Mouse (Mus musculus): ENCODE measurements at regions not wholly inside any gene's neighbourhood (a gene's known extent, or its start where the extent isn't known, plus 50 kb on each side); places are given as distances from the start of the nearest gene placed in this dataset.
A peak's percentile ranks its signal among the peaks of the same experiment; 100 is the strongest.

DNA sequence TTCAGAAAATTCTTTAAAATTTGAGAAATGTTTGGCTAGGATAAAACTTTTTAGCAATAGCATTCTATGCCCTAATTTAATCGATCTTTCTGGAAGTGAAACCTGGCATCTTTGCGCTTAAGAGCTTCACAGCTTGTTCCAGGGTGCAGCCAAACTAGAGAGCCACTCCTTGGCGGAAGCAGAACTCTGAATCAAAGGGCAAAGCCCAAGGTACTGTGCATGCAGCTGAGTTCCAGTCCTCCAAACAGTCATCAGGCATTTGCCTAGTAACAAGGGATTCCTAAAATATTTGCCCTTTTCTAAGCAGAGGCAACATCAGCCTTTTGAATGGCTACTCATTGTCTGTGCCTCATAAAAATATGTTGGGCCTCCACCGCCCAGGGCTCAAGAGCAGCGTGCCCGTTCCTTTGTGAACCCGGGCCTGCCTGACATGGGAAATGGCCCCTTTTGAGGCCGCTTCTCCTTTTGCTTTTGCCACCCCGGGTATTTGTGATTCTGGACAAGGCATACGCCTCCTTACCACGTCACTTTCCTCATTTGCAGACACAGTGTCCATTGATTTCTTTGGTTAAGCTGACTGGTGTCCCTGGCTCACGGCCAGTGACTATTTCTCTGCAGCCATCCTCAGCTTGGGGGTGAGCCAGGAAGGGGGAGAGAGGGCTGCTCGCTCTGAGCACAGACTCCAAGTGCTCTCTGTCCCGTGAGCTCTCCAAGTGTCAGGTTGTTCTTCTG, 402.2 kb upstream of the Smim15 start:
- no peak for DNase-seq (ENCODE audit: low spot score)

DNA sequence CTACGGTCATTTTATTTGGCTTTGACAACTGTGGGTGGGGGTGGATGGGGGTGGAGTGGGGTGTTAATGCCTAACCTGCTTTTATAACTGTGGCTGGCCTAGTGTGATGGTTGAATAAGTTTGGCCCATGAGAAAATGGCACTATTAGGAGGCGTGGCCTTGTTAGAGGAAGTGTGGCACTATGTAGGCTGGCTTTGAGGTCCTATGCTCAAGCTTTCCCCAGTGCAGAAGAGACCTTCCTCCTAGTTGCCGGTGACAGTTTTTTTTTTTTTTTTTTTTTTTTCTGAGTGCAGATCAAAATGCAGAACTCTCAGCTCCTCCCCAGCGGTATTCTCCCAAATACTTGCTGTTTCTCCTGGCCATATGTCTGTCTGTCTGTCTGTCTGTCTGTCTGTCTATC, 404.6 kb upstream of the Smim15 start:
- no peak for DNase-seq (ENCODE audit: low spot score)

DNA sequence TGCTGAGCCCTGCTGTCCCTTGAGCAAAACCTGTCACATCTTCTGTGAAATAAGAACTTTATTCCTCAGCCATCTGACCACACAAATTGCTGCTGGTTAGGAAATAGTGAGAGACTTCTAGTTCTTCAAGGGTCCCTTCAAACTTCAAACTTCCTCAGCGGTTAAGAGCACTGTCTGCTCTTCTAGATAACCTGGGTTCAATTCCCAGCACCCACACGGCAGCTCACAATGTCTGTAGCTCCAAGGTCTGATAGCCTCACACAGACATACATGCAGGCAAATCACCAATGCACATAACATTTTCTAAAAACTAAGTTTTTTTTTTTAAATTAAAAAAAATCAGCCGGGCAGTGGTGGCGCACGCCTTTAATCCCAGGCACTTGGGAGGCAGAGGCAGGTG, 407.0 kb upstream of the Smim15 start:
- no peak for DNase-seq (ENCODE audit: low spot score)

DNA sequence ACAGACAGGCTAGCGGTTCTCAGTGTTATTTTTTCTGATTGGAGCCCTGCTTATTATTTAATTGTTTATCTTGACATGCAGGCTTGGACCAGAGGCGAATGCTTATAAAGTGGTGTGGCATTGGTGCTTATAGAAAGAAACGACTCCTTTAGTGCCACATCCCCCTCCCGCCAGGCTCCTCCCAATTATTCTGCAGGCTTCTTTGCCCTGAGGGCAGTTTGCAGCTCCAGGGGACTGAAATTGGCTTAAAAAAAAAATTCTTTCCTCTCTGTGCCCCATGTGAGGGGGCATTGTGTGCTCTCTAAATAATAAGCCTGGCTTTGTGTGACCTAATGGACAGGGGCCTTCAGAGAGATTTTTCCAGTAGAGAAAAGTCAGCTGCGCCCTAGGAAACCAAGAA, 409.1 kb upstream of the Smim15 start:
- DNase-seq (ENCODE audit: low spot score): peak; percentile 67

DNA sequence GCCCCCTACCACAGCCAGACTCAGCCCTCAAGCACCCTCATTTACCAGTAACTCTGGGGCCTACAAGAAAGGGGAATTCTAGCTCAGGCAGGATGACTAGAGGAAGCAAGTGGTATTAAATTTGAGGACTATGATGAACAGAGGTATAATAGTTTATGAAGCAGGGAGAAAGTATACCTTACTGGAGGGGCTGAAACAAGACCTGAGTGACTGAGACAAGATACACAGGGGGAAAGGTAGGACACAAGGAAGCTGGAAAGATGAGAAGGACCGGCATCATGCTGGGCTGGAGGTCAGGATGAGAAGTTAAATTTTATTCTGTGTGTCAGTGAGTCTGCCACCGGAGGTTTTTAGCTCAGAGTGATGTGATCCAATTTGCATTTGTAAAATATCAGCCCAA, 417.2 kb upstream of the Smim15 start:
- no peak for DNase-seq (ENCODE audit: low spot score)

DNA sequence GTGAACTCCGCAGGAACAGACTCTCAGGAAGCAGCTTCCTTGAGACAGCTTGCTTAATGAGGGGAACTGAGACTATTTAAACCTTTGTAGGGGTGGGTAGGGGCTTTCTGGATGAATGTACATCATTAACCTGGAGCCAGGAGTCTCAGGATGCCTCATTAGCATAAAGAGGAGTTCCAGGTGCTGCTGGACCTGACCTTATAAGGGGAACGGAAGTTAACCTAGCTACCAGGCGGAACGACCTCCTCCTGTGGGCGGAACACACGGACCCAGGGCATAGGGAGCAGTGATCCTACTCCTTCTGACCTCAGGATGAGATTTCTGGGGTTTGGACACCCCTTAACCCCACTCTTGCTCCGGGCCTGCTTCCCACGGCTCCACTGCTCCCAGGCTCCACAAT, 417.6 kb upstream of the Smim15 start:
- DNase-seq (ENCODE audit: low spot score): no peak

DNA sequence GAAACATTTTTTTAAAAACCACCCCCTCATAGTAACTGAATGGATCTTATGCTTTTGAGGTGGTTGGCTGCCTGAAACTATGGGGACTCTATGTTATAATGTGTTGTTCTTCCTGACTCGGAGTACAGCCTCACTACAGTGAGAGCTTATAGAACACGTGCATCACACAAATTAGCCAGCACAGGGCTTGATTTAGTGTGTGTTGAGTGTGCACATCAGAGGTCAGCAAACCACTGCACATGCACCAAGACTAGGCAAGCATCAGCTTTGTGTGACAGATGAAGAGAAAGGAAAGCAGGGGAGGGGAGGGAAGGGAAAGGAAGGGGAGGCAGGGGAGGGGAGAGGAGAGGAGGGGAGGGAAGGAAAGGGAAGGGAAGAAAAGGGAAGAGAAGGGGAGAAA, 422.9 kb upstream of the Smim15 start:
- DNase-seq (ENCODE audit: low spot score): no peak

DNA sequence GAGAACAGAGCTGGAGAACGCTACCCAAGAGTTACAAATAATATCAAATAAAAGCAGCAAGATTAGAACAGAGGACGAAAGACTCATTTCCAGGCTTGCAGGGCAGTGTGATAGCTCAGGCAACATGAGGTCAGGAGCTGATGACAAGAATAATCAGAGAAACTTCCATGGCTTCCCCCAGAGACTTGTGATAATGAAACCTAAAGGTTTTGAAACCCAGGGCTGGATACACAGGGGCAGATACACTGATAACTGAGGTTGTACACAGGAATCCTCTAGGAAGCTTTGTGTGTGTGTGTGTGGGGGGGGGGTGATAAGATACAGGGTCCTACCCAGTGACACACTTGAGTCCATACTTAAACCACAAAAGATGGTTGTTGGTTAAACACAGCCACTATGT, 423.4 kb upstream of the Smim15 start:
- DNase-seq (ENCODE audit: low spot score): no peak

DNA sequence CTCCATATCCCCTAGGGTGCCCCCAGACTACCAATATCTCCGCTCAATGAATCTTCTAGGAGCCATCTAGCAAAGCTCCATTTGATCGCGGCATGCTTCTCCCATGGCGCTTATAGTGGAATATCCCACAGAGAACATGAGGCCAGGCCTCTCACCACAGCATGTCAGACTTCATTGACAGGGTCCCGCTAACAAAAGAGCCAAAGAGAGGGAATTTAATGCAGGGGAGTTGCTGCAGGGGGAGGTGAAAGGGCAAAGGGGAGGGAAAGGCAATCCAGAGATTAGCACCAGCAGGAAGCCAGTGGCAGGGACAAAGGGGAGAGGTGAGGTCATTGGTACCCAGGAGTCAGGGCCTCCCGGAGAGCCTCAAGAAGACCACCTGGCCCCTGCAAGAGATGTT, 424.0 kb upstream of the Smim15 start:
- DNase-seq (ENCODE audit: low spot score): peak; percentile 36

DNA sequence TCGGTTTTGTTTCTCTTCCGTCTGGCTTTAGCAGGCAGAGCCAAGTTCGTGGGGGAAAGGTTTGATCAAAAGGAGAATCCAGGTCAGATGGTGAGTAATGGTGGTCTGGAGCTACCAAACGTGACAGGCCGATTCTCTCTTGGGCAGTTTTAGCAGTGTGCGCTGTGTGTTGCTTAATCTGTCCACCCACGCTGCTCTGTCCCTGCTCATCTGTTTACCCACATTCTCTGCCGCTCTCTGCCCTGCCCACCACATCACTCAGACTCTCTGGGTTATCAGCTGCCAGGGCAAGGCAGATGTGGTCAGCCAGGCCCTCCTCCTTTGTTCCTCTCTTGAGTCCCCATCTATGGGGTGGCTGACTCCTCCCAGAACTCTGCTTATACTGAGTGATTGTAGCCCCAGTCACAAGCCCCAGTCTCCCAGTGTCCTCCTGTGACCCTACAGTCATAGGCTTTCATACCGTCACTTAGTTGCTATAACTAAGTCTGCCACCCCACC, 424.8 kb upstream of the Smim15 start:
- DNase-seq (ENCODE audit: low spot score): peak; percentile 41

DNA sequence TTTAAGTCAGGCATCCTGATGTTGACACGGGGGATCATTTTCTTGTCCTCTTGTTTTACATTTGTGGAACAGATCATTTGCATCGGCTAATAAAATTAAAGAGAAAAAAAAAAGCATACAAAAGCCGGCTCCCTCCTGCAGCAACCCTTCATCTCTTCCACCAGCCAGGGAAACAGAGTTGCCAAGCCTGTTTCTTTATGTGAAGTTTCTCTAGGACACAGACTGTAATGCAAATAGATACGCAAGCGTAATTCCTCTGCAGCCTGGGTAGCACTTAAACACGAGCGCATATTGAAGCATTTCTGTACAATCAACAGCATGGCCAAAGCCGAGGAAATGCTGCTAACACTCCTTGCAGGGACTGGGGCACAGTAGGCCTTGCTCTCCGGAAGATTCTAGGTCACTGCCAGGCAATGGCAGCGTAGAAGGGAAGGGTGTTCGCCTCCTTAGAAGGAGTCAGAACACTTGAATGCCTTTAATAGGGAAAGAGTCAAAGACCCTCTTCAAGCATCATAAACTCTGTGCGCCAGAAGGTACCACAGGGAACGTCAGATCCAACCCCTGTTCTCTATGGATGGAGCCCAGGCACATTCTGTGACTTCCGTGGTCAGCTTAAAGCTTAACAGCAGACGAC, 425.3 kb upstream of the Smim15 start:
- peak; percentile 37 for DNase-seq (ENCODE audit: low spot score)

DNA sequence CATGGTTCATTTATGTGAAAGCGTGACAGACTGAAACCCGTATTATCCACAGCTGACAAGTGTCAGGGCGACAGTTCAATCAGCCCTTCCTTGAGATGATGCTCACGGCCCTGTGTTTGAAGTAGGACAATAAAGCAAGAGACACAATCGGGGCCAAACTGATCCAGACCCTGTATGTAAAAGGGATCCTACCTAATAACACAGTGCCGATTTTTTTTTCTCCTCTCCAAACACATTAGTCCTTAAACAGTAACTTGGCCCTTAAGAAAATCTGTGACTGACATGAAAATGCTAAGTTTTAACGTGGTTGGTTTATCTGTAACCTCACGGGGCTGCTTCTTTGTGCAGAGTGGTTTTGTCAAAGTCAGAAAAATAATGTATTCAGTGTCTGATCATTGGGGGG, 425.9 kb upstream of the Smim15 start:
- DNase-seq (ENCODE audit: low spot score): peak; percentile 51

DNA sequence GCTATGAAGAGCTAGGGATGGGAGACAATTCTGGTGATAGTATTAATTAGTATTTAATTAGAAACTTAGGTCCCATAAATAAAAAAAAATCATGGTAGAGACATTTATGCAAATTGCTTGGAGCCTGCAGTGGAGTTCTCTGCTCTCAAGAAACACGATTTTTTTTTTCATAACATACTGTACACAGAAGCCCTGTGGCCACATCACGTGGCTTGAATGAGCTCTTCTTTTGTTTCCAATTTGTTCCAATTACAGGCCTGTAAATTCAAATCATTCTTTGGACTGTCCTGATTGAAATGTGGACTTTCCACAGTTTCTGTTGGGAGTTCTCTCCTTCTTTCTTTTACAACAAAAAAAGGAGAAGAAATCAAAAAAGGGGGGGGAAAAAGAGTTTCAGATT, 426.7 kb upstream of the Smim15 start:
- DNase-seq (ENCODE audit: low spot score): peak; percentile 55

DNA sequence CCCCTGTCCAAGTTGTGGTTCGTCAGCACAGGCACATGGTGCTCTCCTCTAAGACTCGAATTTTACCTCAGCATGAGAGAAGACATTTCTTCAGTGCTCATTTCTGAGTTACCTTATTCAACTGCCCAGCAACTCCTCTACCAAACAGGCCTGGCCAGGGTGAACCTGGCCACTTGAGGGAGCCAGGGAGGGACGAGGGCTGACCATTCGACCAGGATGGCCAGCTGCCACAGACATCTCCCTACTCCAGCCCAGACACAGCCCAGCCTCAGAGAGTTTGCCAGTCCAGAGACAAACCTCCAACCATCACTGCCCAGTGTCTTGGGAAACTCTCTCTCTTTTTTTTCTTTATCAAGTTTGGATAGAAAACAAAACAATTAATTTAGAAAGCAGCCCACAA, 427.5 kb upstream of the Smim15 start:
- no peak for DNase-seq (ENCODE audit: low spot score)

DNA sequence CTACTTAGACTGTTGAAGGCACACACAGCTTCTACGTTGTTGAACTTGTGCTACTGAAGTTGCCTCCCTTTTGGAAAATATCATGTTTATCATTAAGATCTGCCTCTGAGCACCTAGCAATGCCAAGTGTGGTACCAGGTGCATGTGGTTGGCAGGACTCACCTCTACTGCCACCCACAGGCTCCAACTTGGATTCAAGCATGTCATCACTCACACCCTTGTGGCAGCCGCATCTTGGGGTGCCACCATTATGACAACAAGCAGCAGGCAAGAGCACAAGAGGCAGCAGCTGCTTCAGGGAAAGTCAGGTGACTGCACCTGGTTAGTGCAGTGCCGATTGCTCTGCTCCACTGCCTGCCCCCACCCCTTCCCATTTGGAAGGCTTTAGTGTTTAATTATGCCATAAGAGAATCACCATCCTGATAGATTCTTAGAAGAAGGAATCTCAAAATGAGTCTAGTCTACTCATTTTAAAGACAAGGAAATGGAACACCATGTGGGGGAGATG, 435.2 kb upstream of the Smim15 start:
- DNase-seq (ENCODE audit: low spot score): no peak

DNA sequence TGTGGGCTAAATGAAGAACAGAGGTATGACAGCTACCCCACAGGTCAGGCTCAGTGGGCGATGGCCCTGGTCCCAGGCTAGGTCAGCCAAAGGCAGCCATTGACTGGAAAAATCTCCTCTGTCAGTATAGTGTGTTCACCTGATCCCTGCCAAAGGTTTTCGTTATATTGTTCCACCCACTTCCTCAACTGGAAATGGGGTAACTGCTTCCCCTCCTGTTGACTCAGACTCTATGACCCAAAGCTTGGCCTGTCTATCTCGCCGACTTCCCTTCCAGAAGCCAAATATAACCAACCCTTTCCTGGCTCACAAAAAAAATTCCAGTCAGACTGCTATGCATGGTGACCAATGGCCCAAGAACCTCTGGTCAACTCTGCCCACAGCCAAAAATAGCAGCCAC, 437.0 kb upstream of the Smim15 start:
- DNase-seq (ENCODE audit: low spot score): no peak

DNA sequence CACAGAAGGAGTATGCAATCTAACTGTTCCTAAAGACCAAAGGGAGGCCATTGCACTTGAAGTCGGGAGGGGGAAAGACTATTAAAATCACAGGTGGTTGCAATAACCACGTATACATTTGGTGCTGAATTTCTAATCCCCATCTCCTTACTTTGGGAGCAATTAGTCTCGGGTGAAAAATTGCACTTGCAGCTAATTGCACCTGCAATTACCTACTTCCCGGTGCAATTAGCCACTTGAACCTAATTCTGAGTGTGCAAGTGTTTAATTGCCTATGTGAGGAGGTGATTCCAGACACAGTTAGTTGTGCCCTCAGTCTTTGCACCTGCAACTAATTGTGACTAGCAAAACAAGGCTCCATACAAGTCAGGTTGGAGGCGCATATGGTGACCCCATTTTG, 442.1 kb upstream of the Smim15 start:
- DNase-seq (ENCODE audit: low spot score): no peak

DNA sequence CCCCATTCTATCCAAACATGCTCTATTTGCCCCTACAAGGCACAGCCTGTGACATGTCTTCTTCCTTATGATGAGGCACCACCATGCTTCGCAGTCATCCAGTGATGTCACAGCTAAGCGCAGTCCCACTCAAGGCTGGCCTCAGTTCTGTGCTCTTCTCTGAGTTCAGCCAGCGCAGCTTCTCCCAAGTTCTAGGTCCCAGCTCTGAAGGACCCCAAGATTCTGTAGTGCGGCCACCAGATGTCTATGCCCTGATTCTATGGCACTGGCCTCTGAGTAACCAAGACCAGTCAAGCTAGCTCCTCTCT, 443.2 kb upstream of the Smim15 start:
- no peak for DNase-seq (ENCODE audit: low spot score)

DNA sequence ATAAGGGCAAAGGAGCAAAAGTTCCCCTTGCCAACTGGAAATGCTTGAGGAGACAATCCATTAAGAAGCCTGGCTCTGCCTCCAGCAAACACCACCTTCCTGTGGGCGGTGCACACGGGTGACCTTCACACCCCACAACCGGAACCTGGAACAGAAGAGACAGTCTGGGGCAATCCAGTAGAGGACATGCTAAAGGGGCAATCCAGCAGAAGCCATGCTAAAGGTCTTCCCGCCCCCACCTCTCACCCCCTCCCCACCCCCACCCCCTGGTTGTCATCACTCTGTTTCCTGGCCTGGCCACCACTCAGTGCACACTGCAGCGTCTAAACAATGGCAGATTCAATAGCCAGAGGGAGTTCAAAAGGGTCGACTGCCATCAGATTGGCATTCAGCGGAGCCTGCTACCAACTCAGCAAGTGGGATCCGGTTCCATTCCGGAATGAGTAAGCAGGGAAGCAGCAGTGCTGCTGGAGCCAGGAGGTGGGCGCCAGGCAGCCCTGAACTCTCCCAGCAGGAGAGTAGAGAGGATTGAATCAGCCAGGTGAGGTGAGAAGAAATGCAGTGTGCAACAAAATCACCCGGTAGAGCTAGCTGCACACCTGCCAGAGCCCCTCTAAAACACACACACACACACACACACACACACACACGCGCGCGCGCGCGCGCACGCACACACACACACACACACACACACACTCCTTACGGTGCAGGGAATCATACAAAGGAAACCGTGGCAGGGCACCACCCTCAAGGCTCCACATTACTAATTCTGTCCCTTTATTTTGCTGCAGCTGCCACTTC, 443.7 kb upstream of the Smim15 start:
- DNase-seq (ENCODE audit: low spot score): peak; percentile 55

DNA sequence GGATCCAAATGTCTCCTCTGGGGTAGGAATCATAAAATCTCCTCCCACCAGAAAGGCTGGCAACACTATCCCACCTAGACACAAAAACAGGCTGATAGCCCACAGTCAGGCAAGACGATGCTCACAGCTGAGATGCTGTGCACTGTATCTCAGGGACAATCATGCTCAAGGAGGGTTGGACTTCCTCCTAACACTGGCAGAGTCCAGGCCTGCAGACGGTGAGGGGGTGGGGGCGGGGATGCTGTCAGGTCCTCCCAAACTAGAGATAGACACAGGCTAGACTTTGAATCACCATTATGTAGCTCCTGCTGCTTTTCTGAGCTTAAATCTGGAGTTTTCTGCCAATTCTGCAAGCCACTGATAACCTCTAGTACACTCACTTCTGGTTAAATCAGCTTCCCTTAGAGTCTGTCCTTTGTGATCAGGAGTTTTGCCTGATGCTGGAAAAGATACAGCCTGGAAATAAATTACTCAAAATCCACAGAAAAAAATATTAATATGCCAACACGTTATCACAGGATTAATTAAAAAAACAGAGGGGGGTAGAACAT, 445.1 kb upstream of the Smim15 start:
- DNase-seq (ENCODE audit: low spot score): no peak

DNA sequence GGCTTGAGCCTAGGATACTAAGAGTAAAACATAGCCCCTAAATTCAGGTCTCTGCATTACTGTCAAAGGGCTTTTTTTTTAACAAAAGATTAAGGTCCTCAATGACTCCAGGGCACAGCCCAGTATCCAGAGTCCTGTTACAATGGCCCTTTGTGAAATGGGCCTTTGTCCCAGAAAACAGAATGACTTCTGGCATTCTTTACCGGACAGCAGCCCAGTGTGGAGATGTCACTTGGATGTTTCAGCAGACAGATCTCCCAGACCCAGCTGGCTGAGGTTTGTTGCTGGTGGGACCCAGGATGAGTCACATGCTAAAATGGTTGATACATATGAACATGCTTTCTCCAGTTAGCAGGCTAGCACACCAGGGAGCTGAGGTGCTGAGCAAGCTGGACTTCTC, 445.9 kb upstream of the Smim15 start:
- peak; percentile 24 for DNase-seq (ENCODE audit: low spot score)

DNA sequence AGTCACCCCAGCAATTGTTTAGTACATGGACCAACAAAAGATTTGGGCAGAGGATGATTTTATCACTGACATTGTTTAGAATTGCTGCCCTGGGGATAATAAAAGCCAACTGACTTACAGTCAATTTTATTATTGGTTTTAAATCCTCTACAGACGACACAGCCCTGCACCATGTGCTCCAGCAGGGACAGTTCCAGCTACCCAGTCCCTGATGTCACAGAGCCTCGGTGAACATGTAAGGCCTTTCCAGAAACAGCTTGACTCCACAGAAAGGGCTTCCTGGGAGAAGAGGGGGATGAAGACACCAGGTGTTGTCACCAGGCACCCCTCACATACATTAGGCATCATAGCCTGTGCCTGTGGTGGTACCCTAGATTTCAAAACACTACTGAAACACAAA, 447.0 kb upstream of the Smim15 start:
- DNase-seq (ENCODE audit: low spot score): no peak

DNA sequence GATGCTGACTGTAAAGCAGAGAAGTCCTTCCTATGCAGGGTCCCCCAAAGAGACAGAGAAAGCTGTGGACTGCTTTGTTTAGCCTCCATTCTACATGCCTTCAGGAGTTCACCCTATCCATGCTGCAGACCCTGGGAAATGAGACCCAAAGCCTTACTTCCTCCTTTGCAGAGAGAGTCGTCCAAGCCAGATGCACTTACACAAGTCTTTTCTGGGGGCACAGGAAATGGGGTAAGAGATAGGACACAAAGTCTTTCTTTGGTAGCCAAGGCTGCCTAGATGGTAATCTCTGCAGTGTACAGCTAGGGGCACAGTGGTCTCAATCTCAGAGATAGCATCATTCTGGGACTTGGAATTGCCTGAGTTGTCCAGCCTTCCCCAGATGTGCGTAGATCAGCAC, 448.1 kb upstream of the Smim15 start:
- DNase-seq (ENCODE audit: low spot score): no peak
